Mouse (Mus musculus): ENCODE data around the gene Tmem130. TPM values are rescaled to one million over a fixed set of nuclear protein-coding genes. Genes with fewer than 3 reads are reported as not detected.
"Not testable (repeated sequence)": the region's sequence is repeated elsewhere in the genome, so short reads cannot be mapped to it uniquely, and the experiment has no call there.

The Tmem130 gene
- polyA plus RNA-seq, 1 experiment from 2014 or later = 0.14 TPM

GRCm38 (mm10) chr5:144767911-144768841, 6.6 kb upstream of the Tmem130 start:
- under 1% methylated on average over 91 of the region's 92 CpGs for WGBS
- H3K9ac ChIP-seq (replicated peaks) = peak overlapping the region; percentile 93
- H3K27me3 ChIP-seq = no peaks in the 10 kb centered on the region; the same call in 1 of the 2 replicates
- H3K27ac ChIP-seq = peak overlapping the region; percentile 96
- peak; percentile 86 for ATAC-seq (ENCODE audit: insufficient number of reproducible peaks, insufficient read depth, low FRiP score, low TSS enrichment, low read depth)
- peaks cover 27% of the 10 kb centered on the region for H3K36me3 ChIP-seq
- H3K9me3 ChIP-seq = no peaks in the 10 kb centered on the region
- peak overlapping the region; percentile 85 for H3K4me3 ChIP-seq (replicated peaks)
- H3K4me2 ChIP-seq = peak overlapping the region; percentile 82
- peaks cover 8% of the 10 kb centered on the region for H3K4me1 ChIP-seq (replicated peaks)

GRCm38 (mm10) chr5:144767106-144767798, 5.6 kb upstream of the Tmem130 start, which contains the start of gene Trrap:
Gene Trrap, plus strand, starts transcription at chr5:144767732.
- not testable (repeated sequence) for H3K9me3 ChIP-seq; H3K4me1 ChIP-seq (replicated peaks); H3K27me3 ChIP-seq
- Histone ChIP-seq H3K36me3 (peaks cover 19% of the 10 kb centered on the region), H3K4me3 (replicated peaks) (peak within 1 kb of the TSS; percentile 85), H3K9ac (replicated peaks) (peak within 1 kb of the TSS; percentile 93), H3K4me2 (peak within 1 kb of the TSS; percentile 82), H3K27ac (peak within 1 kb of the TSS; percentile 96)
- ATAC-seq (ENCODE audit: insufficient number of reproducible peaks, insufficient read depth, low FRiP score, low TSS enrichment, low read depth) = peak; percentile 16
- WGBS = 84% methylated on average over 14 of the region's 15 CpGs

GRCm38 (mm10) chr5:144766646-144767045, 5.0 kb upstream of the Tmem130 start:
- 86% methylated on average over 11 of the region's 11 CpGs for whole genome bisulfite sequencing
- H3K4me2 ChIP-seq = no peak overlapping the region
- H3K9ac ChIP-seq (replicated peaks) = no peak overlapping the region
- no peak overlapping the region for H3K27ac ChIP-seq
- H3K4me1 ChIP-seq (replicated peaks) = peaks cover 9% of the 10 kb centered on the region
- ATAC-seq (ENCODE audit: insufficient number of reproducible peaks, insufficient read depth, low FRiP score, low TSS enrichment, low read depth) = no peak
- H3K27me3 ChIP-seq = peaks cover 12% of the 10 kb centered on the region
- peaks cover 14% of the 10 kb centered on the region for H3K36me3 ChIP-seq
- no peaks in the 10 kb centered on the region for H3K9me3 ChIP-seq
- H3K4me3 ChIP-seq (replicated peaks) = no peak overlapping the region

- Histone ChIP-seq H3K4me1 (replicated peaks) (peaks cover 15% of the 10 kb centered on the region), H3K36me3 (peaks cover 8% of the 10 kb centered on the region), H3K4me3 (replicated peaks) (no peak overlapping the region), H3K4me2 (no peak overlapping the region), H3K27ac (no peak overlapping the region), H3K27me3 (peaks cover 19% of the 10 kb centered on the region), H3K9me3 (no peaks in the 10 kb centered on the region), H3K9ac (replicated peaks) (no peak overlapping the region)
- no peak for ATAC-seq (ENCODE audit: insufficient number of reproducible peaks, insufficient read depth, low FRiP score, low TSS enrichment, low read depth)
- 82% methylated on average over 7 of the region's 7 CpGs for WGBS
Measured at GRCm38 (mm10) chr5:144766026-144766425, 4.4 kb upstream of the Tmem130 start.

GRCm38 (mm10) chr5:144758422-144758821, 3.2 kb downstream of the Tmem130 start:
- no peaks in the 10 kb centered on the region for H3K9me3 ChIP-seq
- 15% methylated on average over 8 of the region's 8 CpGs for WGBS
- ATAC-seq (ENCODE audit: insufficient number of reproducible peaks, insufficient read depth, low FRiP score, low TSS enrichment, low read depth) = no peak
- no peak overlapping the region for H3K9ac ChIP-seq (replicated peaks)
- H3K4me1 ChIP-seq (replicated peaks) = peaks cover 12% of the 10 kb centered on the region
- no peak overlapping the region for H3K27ac ChIP-seq
- H3K36me3 ChIP-seq = no peaks in the 10 kb centered on the region
- H3K4me3 ChIP-seq (replicated peaks) = no peak overlapping the region
- H3K4me2 ChIP-seq = no peak overlapping the region
- peaks cover 38% of the 10 kb centered on the region for H3K27me3 ChIP-seq

- WGBS = 81% methylated on average over 9 of the region's 9 CpGs
- Histone ChIP-seq H3K4me1 (replicated peaks) (peaks cover 15% of the 10 kb centered on the region), H3K9me3 (no peaks in the 10 kb centered on the region), H3K36me3 (no peaks in the 10 kb centered on the region), H3K27ac (no peak overlapping the region), H3K9ac (replicated peaks) (no peak overlapping the region), H3K4me2 (no peak overlapping the region), H3K4me3 (replicated peaks) (no peak overlapping the region), H3K27me3 (peaks cover 33% of the 10 kb centered on the region)
- ATAC-seq (ENCODE audit: insufficient number of reproducible peaks, insufficient read depth, low FRiP score, low TSS enrichment, low read depth) = no peak
Measured at GRCm38 (mm10) chr5:144757402-144757801, 4.2 kb downstream of the Tmem130 start.

GRCm38 (mm10) chr5:144755191-144755590, 6.4 kb downstream of the Tmem130 start:
- Histone ChIP-seq H3K4me1 (replicated peaks) (peaks cover 10% of the 10 kb centered on the region), H3K27me3 (peaks cover 13% of the 10 kb centered on the region), H3K9me3 (no peaks in the 10 kb centered on the region), H3K4me3 (replicated peaks) (no peak overlapping the region), H3K9ac (replicated peaks) (no peak overlapping the region), H3K4me2 (no peak overlapping the region), H3K27ac (no peak overlapping the region), H3K36me3 (no peaks in the 10 kb centered on the region)
- WGBS = 76% methylated on average over 10 of the region's 10 CpGs
- ATAC-seq (ENCODE audit: insufficient number of reproducible peaks, insufficient read depth, low FRiP score, low TSS enrichment, low read depth) = no peak

- no peak for ATAC-seq (ENCODE audit: insufficient number of reproducible peaks, insufficient read depth, low FRiP score, low TSS enrichment, low read depth)
- no peaks in the 10 kb centered on the region for H3K27me3 ChIP-seq
- no peak overlapping the region for H3K4me2 ChIP-seq
- H3K36me3 ChIP-seq = no peaks in the 10 kb centered on the region
- peaks cover 6% of the 10 kb centered on the region for H3K4me1 ChIP-seq (replicated peaks)
- H3K9ac ChIP-seq (replicated peaks) = no peak overlapping the region
- no peak overlapping the region for H3K4me3 ChIP-seq (replicated peaks)
- H3K9me3 ChIP-seq = no peaks in the 10 kb centered on the region
- no peak overlapping the region for H3K27ac ChIP-seq
- WGBS = 70% methylated on average over 6 of the region's 7 CpGs
Measured at GRCm38 (mm10) chr5:144753041-144753440, 8.6 kb downstream of the Tmem130 start.

GRCm38 (mm10) chr5:144752432-144752831, 9.2 kb downstream of the Tmem130 start:
- no peak overlapping the region for H3K9ac ChIP-seq (replicated peaks)
- no peaks in the 10 kb centered on the region for H3K27me3 ChIP-seq
- H3K4me1 ChIP-seq (replicated peaks) = peaks cover 6% of the 10 kb centered on the region
- no peak overlapping the region for H3K4me3 ChIP-seq (replicated peaks)
- no peak overlapping the region for H3K27ac ChIP-seq
- H3K4me2 ChIP-seq = peak overlapping the region; percentile 23
- WGBS = 6% methylated on average over 5 of the region's 5 CpGs
- no peak for ATAC-seq (ENCODE audit: insufficient number of reproducible peaks, insufficient read depth, low FRiP score, low TSS enrichment, low read depth)
- no peaks in the 10 kb centered on the region for H3K36me3 ChIP-seq
- H3K9me3 ChIP-seq = no peaks in the 10 kb centered on the region

GRCm38 (mm10) chr5:144737101-144737500, 24.5 kb downstream of the Tmem130 start:
- no peak overlapping the region for H3K27ac ChIP-seq
- no peak overlapping the region for H3K9ac ChIP-seq (replicated peaks)
- no peaks in the 10 kb centered on the region for H3K9me3 ChIP-seq
- 92% methylated on average over 14 of the region's 14 CpGs for WGBS
- 0 out of 2 replicates have a peak, but pooled peaks cover 3% of the 10 kb centered on the region for H3K27me3 ChIP-seq
- H3K4me3 ChIP-seq (replicated peaks) = no peak overlapping the region
- H3K4me1 ChIP-seq (replicated peaks) = no peaks in the 10 kb centered on the region
- no peaks in the 10 kb centered on the region for H3K36me3 ChIP-seq
- ATAC-seq (ENCODE audit: insufficient number of reproducible peaks, insufficient read depth, low FRiP score, low TSS enrichment, low read depth) = no peak
- no peak overlapping the region for H3K4me2 ChIP-seq

GRCm38 (mm10) chr5:144734949-144735348, 26.7 kb downstream of the Tmem130 start:
- no peaks in the 10 kb centered on the region for H3K9me3 ChIP-seq
- H3K27ac ChIP-seq = no peak overlapping the region; the same call in 1 of the 2 replicates
- 0 out of 2 replicates have a peak, but pooled peaks cover 3% of the 10 kb centered on the region for H3K27me3 ChIP-seq
- 30% methylated on average over 8 of the region's 8 CpGs for WGBS
- no peaks in the 10 kb centered on the region for H3K36me3 ChIP-seq
- ATAC-seq (ENCODE audit: insufficient number of reproducible peaks, insufficient read depth, low FRiP score, low TSS enrichment, low read depth) = no peak
- H3K4me2 ChIP-seq = no peak overlapping the region
- no peak overlapping the region for H3K4me3 ChIP-seq (replicated peaks)
- no peak overlapping the region for H3K9ac ChIP-seq (replicated peaks)
- H3K4me1 ChIP-seq (replicated peaks) = no peaks in the 10 kb centered on the region

Data from limb, embryonic 12.5 days (tissue).